Mouse (Mus musculus) embryo, embryonic 10.5 days (tissue): ENCODE results near the gene Lama4.

ENCODE experiments used
- DNase-seq: peaks from one replicate; pipeline ENCODE4 v3.0.0-alpha.2; 2015; ENCODE audit warnings: low spot score

Lama4 gene

DNA sequence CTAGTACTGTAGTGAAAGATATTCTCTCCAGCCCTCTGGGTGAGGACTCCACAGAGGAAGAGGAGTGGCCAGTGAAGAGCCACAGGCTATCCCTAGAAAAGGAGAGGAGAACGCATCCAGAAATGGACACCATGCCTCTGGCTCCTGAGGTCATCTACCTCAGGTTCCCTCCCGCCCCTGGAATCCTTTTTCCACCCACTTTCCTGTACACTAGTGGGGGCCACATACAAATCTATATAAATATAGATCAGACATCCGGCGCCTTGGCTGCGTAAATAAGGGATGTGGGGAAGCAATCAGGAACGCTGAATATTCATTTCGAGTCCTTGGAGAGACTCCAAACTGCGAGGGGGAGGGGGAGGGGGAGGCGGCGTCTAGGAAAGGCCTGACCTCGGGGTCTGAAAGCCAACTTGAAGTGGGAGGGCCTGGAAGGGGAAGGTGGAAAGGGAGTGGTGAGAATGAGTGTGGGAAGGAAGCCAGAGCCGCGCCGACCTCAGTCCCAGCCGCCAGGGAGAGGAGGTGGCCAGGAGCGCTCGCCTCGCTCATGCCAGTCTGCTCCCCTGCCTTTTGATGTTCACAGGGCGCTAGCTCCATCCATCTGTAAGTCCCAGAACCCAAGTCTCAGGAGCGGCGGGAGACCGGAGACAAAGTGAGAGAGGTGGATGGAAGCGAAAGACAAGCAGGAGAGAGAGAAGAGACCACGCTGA is at the start of gene Lama4:
Gene Lama4, plus strand, starts transcription at position 441 of the 707 bp plus-strand sequence.
- peak; percentile 79 for DNase-seq

DNA sequence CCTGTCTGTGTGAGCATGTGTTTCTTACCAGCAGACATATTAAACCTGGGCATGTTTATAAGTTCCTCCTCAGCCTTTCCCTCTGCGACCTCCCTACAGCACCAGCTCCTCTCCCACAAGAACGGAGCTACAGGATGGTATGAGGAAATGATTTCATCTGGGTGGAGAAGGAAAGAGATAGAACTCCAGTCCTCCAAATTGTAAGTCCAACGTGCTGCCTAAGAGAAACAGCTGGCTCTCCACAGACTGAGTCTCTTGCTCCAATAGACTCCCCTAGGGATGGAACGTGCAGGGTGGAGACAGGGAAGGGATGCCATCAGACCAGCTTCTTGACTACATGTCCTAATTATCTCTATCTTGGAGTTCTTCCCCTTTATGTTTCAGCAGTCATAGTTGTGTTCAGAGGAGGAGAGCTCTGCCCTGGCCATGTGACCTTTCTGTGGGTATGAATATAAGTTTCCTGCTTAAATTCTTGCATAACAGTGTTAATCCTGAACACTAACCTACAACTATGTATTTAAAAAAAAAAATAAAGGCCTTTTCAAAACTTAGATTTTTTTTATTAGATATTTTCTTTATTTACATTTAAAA is 49.2 kb upstream of the Lama4 start:
- DNase-seq: no peak

DNA sequence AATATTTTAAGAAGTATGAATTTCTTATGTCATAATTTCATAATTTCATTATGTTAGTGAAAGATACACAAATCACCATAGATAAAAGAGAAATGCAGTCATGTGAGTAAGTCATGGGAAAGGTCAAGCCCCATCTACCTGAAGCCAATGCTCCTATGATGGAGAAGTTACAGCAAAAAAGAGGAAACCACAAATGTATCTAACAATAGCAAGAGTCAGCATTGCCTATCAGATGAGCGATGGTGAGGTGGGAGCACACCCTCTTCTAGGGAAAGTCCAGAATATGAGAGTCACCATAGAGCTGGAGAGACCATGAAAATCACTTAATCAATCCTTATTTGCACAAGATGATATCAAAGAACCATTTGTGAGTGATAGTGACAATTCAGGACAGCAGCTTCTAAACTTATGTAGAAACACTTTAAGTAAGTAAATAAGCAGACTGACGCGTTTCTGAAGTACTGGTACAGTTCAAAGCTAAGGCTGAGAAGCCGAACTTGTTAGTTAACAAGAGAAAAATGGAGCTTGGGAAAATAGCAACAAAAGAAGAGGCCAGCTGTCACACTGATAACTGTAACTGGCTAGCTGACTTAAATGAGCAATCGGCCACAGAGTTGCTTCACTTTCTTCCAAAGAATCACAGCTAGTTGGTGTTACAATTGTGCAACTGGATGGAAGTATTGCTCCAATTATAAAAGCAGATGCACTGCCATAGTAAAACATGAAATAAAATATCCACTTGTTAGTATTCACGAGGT is 36.2 kb upstream of the Lama4 start:
- DNase-seq: no peak

DNA sequence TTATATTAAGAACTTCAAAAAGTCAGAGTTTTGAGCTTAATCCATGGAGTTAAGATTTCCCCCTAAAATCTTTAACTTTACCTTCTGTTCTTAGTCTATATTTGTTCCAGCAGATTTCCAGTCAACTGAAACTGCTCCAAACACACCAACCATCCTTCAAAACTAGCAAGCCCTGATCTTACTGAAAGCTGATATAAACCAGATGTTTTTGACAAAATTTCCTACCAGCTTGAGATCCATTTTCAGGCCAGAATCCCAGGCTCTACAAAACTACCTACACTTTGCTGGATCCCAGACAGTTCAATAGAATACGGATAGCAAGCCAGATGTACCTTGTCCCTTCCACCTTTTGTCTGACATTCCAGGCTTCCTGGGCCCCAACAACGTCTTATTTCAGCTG is 20.6 kb upstream of the Lama4 start:
- peak; percentile 13 for DNase-seq

DNA sequence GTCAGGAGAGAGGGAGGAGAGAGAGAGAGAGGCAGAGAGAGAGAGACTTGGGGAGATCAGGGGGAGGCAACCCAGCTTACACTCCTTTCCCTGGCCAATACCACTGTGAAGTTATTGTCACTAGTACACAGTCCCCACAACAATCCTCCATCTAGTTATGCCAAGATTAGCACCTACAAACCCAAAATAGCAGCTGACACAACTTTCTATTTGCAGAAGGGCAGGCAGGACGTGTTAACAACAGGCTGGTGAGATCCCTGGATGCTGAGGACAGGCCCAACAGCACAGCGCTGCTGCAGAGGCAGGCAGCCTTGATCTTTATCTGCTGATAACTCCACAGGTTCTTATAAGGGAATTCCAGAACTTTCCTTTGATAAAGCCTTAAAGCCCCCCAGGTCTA is 3.4 kb upstream of the Lama4 start:
- DNase-seq: no peak

DNA sequence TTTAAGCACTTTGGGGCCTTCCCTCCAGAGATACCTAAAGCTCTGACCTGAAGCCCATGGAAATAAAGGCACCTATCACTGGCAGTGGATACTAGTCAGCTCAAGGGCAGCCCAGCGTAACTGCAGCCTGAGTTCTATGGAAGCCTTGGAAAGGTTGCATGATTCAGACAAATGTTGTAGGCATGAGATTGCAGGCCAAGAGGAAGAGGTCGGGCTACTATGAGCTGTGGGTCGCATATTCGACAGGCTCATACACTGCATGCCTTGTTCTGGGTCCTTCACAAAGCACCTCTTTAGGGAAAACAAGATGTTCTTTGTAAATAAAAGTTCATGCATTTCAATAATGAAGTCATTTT is 618 bp upstream of the Lama4 start:
- DNase-seq: peak; percentile 12

DNA sequence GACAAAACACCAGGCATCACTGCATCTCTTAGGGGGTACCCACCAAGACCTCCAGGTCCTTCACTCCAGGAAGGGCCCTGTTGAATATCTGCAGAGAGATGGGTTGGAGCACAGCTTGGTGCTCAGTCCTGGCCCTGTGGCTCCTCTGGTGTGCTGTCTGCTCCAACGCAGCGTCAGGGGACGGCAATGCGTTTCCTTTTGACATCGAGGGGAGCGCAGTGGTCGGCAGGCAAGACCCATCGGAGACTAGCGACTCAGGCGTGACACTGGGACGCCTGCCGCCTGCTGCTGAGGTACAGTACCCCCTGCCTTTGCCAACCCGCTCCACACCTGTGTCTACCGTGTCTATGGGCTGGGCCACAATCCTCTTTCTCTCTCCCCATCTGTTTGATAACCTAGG is 542 bp downstream of the Lama4 start:
- DNase-seq: peak; percentile 54

DNA sequence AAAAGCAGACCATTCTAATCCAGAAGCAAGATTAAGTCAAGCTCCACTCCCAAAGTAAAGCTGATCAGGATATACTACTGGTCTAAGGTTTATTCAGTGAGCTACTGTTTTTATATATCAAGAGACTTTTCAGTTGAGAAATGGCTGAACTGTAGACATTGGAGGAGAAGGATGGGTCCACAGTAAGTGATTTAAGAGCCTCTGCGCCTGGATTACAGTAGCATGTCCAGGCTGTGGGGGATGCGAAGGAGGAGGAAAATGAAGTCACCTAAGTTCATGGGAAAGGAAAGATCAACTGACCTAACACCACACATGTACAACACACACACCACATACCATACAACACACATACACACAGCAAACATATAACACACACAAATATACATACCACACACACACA is 1.3 kb downstream of the Lama4 start:
- no peak for DNase-seq

DNA sequence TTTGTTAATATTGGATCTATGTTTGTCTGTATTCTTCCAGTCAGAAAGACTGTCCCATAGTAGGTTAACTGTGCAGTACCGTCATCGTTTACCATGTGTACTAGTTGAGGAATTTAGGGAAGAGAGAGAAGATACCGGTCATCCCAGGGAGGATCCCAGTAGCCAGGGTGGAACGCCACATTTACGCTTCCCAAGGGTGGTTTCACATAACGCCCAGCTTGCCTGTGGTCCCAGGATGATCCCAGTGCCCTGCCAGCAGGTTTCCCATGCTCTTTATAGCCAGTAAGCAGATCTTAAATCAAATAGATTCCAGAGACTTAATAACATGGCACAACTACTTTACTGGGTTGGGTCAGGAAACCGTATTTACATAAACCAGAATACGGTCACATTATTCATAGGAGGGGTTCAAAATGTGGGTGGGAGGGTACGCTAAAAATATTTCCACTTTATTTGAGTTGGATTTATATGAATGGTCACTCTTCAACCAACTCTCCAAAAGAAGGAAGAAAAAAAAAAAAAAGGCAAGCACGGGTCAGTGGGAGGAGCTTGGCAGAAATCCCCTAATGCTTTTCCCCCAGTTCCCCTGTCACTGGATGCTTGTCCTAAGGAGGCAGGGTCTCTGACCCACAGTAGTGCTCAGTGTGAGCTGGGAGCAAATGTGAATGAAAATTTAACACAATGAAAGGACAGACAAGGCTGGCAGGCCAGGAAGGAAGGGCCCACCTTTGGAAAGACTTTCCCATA is 3.2 kb downstream of the Lama4 start:
- no peak for DNase-seq

DNA sequence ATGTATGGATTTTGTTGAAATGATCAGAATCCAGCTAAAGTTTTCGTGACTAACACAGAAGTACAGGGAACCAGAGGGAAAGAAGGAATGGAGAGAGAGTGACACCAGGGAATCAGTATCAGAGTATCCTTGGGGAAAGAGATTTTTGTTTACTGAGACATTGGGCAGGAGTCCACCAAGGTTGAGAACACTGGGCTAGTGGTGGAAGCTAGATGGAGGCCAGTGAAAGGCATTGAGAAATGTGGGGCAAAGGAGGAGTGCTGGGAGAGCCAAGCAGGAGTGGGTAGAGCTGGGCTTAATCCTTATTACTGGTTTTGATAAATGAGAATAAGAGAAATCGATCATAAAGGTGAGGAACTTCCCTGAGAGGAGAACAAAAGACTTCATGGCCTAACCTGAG is 4.2 kb downstream of the Lama4 start:
- DNase-seq: no peak

DNA sequence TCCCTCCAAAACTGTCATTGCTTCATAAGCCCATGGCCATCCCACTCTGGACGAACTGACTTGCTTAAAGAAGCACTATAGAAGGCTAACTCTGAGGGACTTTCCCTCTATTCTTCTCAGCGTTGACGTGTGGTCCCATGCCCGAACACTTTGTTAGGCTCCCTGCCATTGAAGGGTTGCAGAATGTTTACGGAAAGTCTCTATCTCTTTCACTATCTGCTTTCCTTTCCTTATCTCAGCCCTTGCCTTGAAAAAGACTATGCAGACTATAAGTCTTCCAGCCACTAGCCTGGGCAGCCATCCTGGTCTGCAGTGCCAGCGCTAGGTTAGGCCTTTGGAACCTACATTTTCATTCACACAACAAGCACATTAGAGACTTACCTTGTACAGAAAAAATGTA is 4.7 kb downstream of the Lama4 start:
- DNase-seq: no peak

DNA sequence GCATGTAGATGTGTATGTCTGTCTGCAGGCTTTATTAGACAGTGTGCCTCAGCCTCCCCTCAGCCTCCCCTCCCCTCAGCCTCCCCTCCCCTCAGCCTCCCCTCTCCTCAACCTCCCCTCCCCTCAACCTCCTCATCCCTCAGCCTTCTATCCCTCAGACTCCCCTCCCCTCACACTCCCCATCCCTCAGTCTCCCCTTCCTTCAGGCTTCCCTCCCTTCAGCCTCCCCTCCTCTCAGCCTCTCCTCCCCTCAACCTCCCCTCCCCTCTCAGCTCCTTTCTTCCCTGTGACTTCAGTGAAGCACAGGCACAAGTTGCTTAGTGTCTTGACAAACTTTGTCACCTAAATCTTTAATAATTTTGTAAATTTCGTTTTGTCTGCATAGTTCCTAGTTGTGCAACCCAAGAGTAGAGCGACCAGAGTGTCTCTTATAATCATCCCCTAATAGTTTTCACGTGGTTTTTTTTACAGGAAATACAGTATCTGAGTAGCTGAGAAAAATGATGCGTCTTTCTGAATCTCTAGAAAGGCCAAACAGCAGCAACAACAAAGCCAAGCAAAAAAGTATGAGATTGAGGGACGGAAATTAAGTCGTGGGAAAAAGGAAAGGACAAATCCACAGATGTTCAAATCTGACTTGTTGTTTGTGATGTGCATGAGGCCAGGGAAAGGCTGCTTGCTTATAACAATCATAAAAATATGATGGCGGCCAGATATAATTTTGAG is 7.1 kb downstream of the Lama4 start:
- DNase-seq: no peak

DNA sequence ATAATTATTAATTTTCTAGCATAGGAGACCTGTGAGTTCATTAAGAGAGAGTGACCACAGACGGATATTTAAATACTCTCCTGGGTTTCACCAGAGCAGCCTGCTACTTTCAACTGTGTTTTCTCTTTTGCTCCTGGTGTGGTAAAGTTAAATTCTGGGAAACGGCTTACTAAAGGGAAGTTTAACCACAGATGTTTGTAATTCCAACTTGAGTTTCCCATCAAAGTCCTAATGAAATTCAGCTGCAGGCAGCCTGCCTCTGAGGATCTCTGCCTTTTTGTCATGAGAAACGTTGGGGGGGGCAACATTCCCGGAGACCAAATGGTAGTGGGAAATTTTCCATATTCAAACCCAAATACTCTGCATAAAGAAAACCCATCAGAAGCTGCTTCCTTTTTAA is 7.7 kb downstream of the Lama4 start:
- DNase-seq: peak; percentile 70

DNA sequence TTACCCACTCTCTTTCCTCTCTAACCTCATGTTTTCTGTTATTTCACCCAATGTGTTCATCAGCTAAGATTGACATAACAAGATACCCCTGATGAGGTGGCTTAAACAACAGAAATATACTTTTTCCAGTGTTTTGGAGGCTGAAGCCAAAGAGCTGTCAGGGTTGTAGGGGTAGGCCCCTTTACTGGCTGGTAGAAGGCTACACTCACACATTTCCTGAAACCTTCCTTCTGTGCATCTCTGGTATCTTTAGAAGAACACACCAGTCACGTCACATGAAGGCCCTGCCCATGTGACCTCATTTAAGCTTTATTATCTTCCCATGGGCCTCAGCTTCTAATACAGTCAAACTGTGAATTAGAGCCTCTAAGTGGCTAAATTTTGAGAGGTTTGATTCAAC is 12.9 kb downstream of the Lama4 start:
- DNase-seq: no peak

DNA sequence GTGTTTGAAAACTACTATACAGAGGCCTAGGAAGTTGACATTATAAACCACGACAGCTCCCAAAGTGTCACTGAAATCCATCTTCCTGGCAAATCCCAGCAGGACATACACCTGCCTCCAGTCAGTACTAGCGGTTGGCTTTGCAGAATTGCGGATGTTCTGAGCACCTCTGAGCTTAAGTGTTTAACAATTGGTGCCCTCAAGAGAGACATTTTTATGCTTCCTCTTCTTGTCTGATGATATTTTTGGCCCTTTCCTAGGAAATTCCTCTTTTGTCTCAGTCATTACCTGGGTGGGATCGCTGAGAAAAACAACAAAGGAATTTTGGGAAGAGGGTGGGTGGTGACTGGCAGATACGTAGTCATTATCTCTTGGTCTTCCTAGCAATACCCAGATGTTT is 14.4 kb downstream of the Lama4 start:
- no peak for DNase-seq

DNA sequence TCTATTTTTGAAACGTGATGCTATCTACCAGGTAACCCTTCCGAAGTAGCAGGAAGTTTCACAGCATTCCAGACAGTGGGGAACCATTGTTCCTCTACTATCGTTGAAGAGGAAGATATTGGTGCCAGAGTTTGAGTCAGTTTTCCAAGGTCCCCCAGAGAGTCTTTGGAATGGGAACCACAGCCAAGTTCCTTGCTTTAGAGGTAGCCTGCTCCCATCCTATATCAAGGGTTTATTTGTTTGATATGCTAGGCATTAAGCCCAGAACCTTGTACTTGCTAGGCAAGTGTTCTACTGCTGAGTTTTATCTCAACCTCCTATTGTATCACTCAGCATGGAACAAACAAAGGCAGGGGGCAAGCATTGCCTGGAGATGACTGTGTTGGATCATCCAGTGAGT is 15.7 kb downstream of the Lama4 start:
- DNase-seq: no peak

DNA sequence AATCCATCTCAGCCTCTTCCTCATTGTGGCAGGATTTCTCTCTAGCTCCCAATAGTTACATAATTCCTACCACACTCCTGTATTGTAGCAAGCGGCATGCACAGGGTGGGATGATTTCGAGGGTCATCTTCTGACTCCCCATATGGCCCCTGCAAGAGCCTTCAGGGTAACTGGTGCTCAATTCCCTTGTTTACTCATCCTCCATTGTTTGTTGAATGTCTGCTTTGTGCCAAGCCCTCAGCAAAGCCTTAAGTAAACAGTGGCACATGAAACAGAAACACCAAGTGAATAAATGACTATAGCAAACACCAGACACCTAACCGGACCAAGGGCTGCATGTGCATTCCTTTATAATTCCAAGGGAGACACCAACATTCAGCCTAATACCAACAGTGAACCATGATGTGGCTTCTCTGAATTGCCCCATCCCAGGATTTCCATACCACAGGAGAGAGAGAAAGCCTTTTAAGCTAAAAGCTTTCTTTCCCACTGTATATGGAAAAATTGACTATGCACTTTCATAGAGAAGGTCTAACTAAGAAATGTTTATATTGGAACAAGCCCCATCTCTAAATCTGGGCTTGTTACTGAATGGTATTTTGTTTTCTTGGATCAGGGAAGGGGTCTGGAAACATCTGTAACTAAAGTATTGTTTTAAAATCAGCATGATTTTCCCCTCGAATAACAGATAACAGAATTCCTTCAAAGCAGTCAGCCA is 19.2 kb downstream of the Lama4 start:
- DNase-seq: no peak

DNA sequence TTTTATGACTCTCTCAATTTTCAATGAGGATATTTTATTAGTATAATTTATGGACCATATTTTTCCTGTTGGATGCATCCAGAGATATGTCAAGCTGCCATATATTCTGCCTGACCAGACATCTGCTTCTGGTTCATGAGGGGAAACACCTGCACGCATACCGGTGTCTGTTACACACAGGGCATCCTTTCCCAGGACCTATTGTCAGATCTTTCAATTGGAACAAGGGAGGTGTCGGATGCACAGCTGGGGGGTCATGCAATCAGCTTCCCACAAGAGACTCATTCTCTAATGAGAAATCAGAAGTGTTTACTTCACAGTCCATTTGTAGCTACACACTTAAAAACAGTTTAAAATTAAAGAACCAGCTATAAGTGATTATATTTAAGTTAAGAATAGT is 20.7 kb downstream of the Lama4 start:
- DNase-seq: no peak

DNA sequence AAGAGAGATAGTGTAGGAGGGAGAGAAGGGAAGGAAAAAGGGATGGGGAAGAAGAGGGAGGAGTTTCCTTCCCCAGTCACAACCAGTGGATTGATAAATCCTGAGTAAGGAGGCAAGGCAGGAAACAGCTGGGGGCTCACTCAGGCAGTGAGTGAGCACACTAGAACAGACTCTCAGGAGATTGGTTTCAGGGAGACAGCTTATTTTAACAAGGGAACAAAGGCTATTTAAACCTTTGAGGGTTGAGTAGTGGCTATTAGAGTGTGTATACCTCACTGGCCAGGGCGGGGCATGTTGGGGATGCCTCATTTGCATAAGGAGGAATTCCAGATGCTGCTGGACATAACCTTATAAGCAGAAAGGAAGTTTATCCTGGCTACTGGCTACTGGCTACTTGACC is 27.5 kb downstream of the Lama4 start:
- DNase-seq: no peak

DNA sequence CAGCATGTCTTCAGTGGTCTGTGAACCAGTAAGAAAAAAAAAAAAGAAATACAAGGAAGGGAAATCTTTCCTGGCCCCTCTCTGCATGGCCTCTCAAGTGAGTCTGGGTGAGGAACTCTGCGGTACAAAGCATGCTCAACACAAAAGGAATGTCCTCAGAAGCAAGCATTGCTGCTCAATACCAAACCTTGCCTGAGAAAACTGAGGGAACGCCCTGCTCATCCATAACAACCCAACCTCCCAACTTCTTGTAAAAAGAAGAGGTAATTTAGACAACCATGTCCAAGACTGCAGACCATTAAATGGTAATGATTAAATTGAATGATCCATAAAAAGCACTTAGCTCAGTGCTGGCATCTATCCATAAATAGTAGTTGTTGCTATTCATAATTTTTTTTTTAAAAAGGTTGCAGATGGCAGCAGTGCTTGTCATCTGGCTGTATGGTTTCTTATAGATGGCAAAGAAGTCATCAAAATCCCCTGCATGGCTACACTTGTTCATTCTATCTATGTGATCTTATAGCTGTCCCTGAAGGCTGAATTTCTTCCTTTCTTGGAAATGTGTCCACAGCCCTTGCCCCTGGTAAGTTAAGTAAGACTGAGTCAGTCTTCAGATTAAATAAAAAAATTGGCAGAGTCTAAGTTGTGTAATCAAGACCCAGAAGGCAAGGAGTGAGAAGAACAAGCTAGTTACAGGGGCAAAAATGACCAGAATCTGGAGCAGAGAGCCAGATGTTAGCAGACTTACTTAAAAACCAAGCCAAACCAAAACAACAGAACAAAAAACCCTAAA is 28.5 kb downstream of the Lama4 start:
- DNase-seq: no peak
